Mouse (Mus musculus) CH12F3 (cell line): ENCODE data around the gene Ankrd16.

ENCODE experiments used
- in situ Hi-C: fragments of 300-500 bp; cut with MboI; formaldehyde crosslinking; loops from 2 replicates; pipeline ENCODE4 v1.14.3; 2020; ENCODE audit warnings: low sequenced_read_pairs

Ankrd16 gene

DNA sequence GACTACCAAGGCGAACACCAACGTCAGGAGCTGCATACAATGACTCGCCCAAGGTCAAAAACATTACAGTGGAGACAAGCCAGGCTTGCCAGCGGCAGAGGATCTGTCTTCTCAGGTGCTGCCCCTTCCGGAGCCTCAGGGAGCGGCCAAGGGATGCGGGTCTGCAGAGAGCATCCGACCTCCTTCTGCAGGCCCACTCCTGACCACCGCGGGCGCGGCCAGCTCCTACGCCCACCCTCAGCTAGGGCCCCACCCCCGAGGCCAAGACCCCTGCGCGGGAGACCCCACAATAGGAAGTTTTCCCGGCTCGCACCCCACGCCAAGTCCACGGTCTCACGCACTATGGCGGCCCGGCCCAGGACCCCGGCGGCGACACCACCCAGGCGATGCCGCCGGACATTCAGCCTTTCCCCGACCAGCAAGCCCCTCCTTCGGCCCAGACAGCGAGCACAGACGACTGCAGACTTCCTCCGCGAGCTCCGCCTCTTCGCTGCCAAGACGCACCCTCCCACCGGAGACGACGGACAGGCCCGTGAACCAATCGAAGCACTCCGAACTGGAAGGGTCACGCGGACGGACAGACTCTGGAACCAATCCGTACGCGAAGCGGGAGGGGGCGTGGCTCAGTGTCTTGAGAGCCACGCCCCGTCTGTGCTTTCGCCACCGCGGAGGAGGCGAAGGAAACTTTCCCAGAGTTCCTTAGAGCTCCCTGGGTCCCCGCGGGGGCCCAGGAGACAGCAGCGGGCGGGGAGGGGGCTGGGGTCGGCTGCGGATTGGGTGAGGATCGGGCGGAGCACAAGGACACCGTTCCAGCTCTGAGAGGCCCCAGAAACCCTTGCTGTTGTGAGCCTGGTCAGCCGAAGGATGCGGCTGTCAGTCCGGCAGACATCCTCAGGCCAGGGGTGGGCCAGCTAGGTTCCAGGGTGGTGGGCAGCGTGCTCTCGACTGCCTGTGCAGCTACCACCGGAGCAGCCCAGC, at the start of gene Ankrd16, which contains the start of gene Fbh1:
Gene Ankrd16, plus strand, starts transcription at position 786 of the 978 bp plus-strand sequence.
Gene Fbh1, minus strand, starts transcription at position 492 of the 978 bp plus-strand sequence.
- in situ Hi-C loops = no loop called here

DNA sequence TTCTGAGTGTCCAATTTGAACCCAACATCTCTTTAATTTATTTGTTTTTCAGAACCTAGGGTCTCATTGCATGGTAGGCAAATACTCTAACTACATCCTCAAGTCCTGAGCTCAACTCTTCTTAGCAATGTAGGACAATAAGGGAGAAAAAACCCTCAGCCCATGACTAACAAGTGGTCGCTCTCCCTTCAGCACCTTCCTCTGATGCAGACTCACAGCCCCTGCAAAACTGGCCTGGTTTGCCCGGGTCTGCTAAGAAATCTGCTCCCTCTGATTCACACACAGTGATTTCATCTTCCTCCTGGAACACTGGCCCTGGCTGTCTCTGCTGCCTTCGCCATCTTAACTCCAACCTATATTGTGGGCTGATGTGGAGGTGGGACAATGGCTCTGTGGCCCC, 48.6 kb upstream of the Ankrd16 start:
- in situ Hi-C loops = no loop called here

DNA sequence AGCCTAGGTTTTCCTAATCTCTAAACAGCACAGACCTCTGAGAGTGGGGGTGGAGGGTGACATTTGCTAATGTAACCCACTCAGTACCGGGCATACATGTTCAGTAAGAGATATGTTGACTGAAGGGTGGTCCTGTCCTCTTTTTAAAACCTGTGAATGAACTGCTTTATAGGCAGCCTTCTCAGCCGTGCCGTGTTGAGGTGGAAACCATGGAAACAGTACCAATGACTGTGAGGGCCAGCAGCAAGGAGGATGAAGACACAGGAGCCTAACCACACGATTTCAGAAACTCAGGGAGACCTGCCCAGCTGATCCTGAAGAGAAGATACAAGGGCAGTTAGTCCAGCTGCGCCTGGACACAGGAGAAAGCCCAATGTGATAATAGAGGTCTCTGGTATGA, 44.7 kb upstream of the Ankrd16 start:
- in situ Hi-C loops = no loop called here

DNA sequence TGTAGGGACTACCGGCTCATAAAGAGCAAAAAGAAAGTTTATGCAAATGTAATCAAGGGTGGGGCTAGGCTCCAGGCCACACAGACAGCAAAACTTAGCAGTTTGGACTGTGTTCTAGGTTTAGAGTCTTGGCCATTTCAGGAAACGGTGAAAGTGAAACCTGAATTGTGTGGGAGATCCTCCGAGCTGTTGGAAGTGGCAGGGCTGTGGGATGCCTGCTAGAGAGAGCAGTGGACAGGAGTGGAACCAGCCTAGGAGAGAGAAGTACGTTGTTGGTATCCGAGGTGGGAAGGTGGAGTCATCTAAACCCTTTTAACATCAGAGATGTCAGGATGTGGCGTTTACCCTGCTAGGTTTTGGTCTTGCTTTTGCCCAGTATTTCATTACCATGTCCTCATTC, 41.8 kb upstream of the Ankrd16 start:
- in situ Hi-C loops = no loop called here

- in situ Hi-C loops = no loop called here
Measured at GRCm38 (mm10) chr2:11738794-11739193, 38.9 kb upstream of the Ankrd16 start.

DNA sequence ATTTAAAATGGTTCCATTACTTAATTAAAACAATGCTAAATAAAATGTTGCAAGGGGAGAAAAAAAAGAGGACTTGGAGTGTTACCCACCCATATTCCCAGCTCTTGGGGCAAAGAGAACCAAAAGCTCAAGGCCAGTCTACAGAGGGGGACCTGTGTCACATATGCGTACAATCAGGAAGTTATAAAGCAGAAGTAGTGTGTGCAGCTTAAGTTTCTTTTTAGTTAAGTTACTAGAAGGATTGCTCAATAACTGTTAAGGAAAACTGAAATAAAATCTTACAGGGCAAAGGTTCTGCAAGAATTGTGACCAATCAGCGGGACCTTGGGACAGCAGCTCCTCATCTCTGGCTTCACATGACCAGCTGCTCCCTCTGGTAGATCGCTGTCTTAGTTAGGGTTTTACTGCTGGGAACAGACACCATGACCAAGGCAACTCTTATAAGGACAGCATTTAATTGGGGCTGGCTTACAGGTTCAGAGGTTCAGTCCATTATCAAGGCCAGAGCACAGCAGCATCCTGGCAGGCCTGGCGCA, 38.1 kb upstream of the Ankrd16 start:
- in situ Hi-C loops = no loop called here

DNA sequence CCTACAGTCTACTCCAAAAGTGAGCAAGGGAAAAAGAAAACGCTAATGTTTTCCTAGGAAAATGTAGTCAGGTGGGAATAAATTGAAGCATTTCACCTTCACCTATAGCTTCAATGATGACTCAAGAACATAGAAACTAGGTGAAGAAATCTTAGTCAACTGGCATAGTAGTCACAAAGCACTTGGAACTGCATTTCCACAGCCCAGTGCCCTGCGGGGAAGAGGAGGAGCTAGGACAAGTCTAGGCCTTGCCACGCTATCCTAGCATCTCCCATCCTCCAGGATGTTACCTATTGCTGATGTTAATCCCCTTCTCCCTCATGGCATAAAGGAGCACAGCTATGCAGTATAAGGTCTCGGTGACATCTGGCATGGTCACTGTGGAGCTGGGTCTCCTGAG, 15.1 kb upstream of the Ankrd16 start:
- in situ Hi-C loops = no loop called here

- in situ Hi-C loops = no loop called here
Measured at GRCm38 (mm10) chr2:11765694-11766093, 12.0 kb upstream of the Ankrd16 start.

DNA sequence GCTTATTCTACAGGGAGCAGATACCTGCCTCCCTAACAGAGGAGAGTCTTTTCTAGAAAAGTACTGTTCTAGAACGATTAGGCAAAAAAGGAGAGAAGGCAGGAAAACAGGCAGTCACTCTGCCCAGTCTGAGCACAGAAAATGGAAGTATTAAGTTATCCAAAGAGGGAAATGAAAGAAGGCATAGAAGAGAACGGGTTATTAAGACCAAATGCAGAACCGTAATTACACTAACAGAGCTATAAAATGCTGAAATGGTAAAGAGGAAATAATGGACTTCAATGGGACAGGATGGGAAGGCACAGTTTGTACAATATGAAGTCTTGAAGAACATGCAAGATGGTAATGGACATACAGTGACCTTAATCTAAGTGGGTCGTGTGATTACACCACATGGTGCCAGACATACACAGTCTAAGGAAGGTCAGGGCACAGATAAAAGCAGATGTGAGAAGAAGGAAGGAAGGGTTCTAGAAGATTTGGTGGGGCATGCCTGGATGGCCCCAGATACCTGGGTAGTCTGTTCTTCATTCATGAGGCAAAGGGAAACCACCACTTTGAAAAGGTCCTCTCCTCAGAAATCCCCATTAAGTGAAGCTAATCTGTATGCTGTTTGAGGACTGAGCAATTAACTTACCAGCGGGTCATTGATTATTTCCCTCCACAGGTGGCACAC, 11.1 kb upstream of the Ankrd16 start:
- in situ Hi-C loops = no loop called here

DNA sequence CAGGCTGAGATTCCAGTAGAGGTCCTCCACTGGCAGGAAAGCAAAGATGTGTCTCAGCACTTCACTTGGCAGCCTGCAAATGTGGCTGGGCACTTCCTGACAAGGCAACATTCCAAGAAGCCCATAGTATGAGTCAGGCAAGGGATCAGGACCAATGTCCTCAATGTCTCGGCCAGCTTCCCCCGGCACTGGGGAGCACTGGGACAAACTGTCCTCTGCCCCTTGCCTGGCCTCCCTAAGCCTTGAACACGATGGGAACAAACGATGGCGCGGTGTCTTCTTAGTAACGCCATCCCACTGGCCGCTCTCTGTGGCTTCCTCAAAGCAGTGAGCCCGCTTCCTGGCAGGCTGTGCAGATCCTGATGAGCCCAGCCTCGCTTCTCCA, 10.5 kb upstream of the Ankrd16 start:
- in situ Hi-C loops = no loop called here

GRCm38 (mm10) chr2:11771701-11772100, 6.0 kb upstream of the Ankrd16 start:
- in situ Hi-C loops = no loop called here

GRCm38 (mm10) chr2:11772401-11772800, 5.3 kb upstream of the Ankrd16 start:
- in situ Hi-C loops = no loop called here

DNA sequence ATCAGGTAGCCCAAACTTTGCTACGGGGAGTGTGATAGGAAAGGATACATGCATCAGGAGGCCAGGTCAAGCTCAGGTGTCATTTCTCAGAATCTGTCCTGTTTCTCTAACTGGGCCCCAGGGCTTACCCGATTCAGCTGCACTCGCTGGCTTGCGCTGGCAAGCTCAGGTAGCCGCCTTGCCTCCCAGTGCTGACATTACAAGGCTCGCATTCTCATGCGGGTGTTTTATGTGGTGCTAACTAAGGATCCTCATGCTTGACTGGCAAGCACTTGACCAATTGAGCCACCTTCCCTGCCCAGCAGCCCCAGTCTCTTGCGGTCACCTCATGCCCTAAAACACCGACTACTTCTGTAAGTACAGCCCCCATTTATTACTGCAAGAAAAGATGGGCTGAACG, 3.2 kb upstream of the Ankrd16 start:
- in situ Hi-C loops = no loop called here

GRCm38 (mm10) chr2:11775121-11775520, 2.6 kb upstream of the Ankrd16 start:
- in situ Hi-C loops = no loop called here

- in situ Hi-C loops = no loop called here
Measured at GRCm38 (mm10) chr2:11776415-11776814, 1.3 kb upstream of the Ankrd16 start.

DNA sequence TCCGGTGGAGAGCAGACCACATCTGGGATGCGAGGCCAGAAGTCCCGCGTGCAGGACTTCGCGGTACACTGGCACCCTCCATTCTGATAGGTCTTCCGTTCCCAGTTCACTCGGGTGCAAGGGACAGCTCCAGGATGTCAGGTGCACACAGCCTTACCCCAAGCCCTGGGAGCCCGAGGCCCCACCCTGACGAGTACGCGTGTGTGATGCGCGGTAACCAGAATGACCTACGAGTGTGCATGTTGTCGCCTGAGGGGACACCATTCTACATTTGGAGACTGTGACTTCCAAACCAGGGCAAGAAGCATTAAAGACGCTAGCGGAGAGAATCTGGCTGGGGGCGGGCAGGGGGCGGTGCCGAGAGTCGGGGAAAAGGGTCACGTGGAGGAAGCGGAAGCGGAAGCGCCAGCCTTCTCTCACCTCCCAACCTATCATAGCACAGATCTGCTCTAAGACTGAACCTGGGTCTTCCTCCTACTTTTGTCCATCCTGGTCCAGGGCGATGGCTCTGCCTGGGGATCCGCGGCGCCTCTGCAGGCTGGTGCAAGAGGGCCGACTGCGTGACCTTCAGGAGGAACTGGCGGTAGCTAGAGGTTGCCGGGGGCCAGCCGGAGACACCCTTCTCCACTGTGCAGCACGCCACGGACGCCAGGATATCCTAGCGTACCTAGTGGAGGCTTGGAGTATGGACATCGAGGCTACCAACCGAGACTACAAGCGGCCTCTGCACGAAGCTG, 579 bp downstream of the Ankrd16 start:
- in situ Hi-C loops = no loop called here

- in situ Hi-C loops = no loop called here
Measured at GRCm38 (mm10) chr2:11784159-11784558, 6.5 kb downstream of the Ankrd16 start.

GRCm38 (mm10) chr2:11794668-11795067, 17.0 kb downstream of the Ankrd16 start:
- in situ Hi-C loops = no loop called here

DNA sequence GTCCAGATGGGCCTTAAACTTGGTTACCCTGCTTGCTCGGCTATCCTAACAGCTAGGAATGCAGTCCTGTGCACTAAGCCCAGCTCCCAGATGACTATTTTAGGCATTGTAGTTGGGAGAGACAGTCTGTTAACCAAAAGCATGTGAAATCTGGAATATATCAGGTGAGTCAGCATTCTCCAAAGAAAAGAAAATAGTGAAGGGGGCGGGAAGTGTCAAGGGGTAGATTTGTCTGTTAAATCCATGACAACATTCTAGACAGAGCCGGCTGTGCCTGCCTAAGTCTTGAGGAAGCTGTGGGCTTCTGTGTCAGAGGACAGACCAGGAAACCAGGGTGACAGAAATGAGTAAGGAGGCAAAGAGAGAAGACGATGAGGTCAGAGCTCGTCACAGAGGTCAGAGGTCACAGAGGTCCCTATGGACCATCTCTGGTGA, 20.3 kb downstream of the Ankrd16 start:
- in situ Hi-C loops = no loop called here

DNA sequence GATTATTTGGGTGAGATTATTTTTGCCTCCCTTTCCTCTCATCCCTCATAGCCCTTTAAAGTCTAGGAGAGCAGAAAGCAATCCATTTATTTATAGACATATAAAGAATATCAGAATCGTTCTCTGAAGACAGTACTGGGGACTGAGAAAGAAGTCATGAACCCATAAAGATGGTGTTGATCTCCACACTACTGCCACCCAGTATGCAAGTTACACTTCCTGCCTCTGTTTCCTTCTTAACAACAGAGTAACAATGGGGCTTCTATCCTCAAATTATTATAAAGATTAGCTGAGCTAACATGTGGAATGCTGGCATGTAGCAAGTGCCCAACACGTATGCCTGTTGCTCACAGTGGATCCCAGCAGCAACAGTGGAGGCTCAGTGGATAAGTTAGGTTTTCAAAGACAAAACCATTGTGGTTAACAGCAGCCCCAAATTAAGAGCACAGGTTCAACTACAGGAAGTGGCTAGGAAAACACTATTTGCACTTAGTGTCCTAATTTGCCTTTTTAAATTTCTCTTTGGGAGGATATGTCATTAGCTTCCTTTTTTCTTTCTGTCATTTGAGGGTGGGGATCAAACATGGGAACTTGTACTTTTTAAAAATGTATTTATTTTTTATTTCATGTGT, 23.7 kb downstream of the Ankrd16 start:
- in situ Hi-C loops = no loop called here
